Mouse (Mus musculus) heart, adult 2 months (tissue): Measurements from ENCODE around the gene Lrrc25.

ENCODE experiments used
- CTCF ChIP-seq: fragments of 200-600 bp; IDR thresholded peaks from 2 replicates; pipeline ENCODE4 v1.8.1; 2022; ENCODE audit warnings: antibody characterized with exemption, mild to moderate bottlenecking, moderate library complexity
- EP300 ChIP-seq: fragments of 200-500 bp; IDR thresholded peaks from 2 replicates; pipeline ENCODE4 v1.6.1; 2011; ENCODE audit warnings: low read depth, low read length, control low read depth; ENCODE audit not compliant: insufficient read depth
- POLR2A ChIP-seq: fragments of 200-500 bp; IDR thresholded peaks from 2 replicates; pipeline ENCODE4 v1.6.1; 2011; ENCODE audit warnings: mild to moderate bottlenecking, low read depth, low read length, control low read depth; ENCODE audit not compliant: insufficient read depth

DNA sequence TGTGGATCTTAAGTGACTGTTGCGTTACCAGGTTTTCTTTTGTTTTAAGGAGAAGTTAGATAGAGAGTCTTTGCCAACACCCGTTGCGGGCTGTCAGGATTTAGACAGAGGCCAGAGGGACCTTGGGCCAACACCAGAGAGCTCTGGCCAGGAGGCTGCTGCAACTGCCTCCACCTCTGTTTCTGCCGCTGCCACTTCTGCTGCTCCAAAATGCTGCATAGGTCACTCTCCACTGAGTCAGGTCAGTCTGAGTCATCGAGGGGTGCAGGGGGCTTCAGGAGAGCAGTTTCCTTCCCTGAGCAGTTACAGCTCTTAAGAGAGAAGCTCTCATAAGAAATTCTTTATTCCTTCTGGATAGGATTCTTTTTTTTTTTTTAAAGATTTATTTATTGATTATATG lies 11.1 kb downstream of the Lrrc25 start:
- TF ChIP-seq POLR2A (no peak), CTCF (no peak), EP300 (no peak)
